Mouse (Mus musculus) small intestine, adult 2 months (tissue): Measurements from ENCODE around the gene Gm36028. TPM values are rescaled to one million over a fixed set of nuclear protein-coding genes. Genes with fewer than 3 reads are reported as not detected.

Experiments
- H3K27ac ChIP-seq: fragments of 200-500 bp; 2 replicates; pipeline ENCODE4 v1.5.1; 2012; ENCODE audit warnings: low read depth, low read length, control low read depth, inconsistent platforms; ENCODE audit not compliant: insufficient read depth
- H3K27me3 ChIP-seq: fragments of 200-500 bp; 2 replicates; pipeline ENCODE4 v1.6.1; 2012; ENCODE audit warnings: mild to moderate bottlenecking, moderate library complexity, low read length, inconsistent platforms; ENCODE audit not compliant: control insufficient read depth, insufficient read depth
- H3K36me3 ChIP-seq: fragments of 200-500 bp; 2 replicates; pipeline ENCODE4 v1.6.1; 2012; ENCODE audit warnings: mild to moderate bottlenecking, low read length, control low read depth, inconsistent platforms; ENCODE audit not compliant: control insufficient read depth, insufficient read depth
- H3K4me1 ChIP-seq: fragments of 200-500 bp; 2 replicates; pipeline ENCODE4 v1.6.1; 2012; ENCODE audit warnings: low read length, inconsistent platforms, mixed read lengths; ENCODE audit not compliant: control insufficient read depth, insufficient read depth, insufficient read length
- H3K4me3 ChIP-seq: fragments of 200-500 bp; 2 replicates; pipeline ENCODE4 v1.5.1; 2012; ENCODE audit warnings: low read depth, mild to moderate bottlenecking, control low read depth, inconsistent platforms, low read length, moderate library complexity
- CTCF ChIP-seq: fragments of 200-500 bp; IDR thresholded peaks from 2 replicates; pipeline ENCODE4 v1.5.1; 2012; ENCODE audit warnings: low read depth, mild to moderate bottlenecking, control low read depth, inconsistent platforms, low read length, moderate library complexity, mixed read lengths; ENCODE audit not compliant: insufficient replicate concordance, insufficient read length; ENCODE audit errors: extremely low read depth
- POLR2A ChIP-seq: fragments of 200-500 bp; IDR thresholded peaks from 2 replicates; pipeline ENCODE4 v1.6.1; 2012; ENCODE audit warnings: low read depth, mild to moderate bottlenecking, control low read depth, inconsistent platforms, low read length, moderate library complexity
- WGBS: fragments of 180-500 bp; shearing (Covaris S2); methylation state at CpG from one replicate; pipeline ENCODE4 v1.1.7; 2018; 5-methylcytosine and 5-hydroxymethylcytosine counted together
- polyA plus RNA-seq: library from polyadenylated mRNA; depleted of rRNA; stranded (reverse); fragments of >200 nt; gene quantifications from 2 replicates; pipeline ENCODE4 v1.2.3, GENCODE M21; 2012

The Gm36028 gene
- polyA plus RNA-seq, 1 experiment, result not detected

DNA sequence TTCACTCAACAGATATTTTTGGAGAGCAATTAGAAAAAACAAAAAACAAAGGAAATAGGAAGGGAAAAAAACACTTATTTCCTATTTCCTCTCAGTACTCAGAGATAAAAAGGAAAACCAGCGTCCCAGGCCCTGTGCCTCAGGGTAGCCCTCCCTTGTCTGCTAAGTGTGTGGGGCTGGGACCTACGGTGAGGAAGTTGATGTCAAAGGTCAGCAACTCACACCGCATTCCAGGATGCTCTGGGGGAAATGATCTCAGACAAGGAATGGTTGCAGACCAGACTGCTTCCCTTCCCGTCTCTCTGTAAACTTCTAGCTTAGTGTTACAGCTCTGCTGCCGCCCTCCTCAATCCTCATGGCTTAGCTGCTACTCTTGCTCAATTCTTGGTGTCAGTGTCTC, 9.6 kb downstream of the Gm36028 start:
- Histone ChIP-seq H3K27me3 (no peaks in the 10 kb centered on the region; the same call in 1 of the 2 replicates), H3K4me1 (no peaks in the 10 kb centered on the region), H3K27ac (no peak overlapping the region), H3K4me3 (no peak overlapping the region), H3K36me3 (no peaks in the 10 kb centered on the region)
- whole genome bisulfite sequencing, result 63% methylated on average over 5 of the region's 5 CpGs
- TF ChIP-seq CTCF (no peak), POLR2A (no peak)

GRCm38 (mm10) chr16:37847081-37847480, 13.9 kb downstream of the Gm36028 start:
- H3K4me1 ChIP-seq, result no peaks in the 10 kb centered on the region; the same call in 1 of the 2 replicates
- H3K4me3 ChIP-seq, result no peak overlapping the region
- no peaks in the 10 kb centered on the region; the same call in 1 of the 2 replicates for H3K27me3 ChIP-seq
- 0 out of 2 replicates have a peak overlapping the region, but pooled peaks have one; percentile 28 for H3K27ac ChIP-seq
- H3K36me3 ChIP-seq, result no peaks in the 10 kb centered on the region
- WGBS, result 91% methylated on average over 3 of the region's 3 CpGs
- TF ChIP-seq CTCF (no peak), POLR2A (no peak)

DNA sequence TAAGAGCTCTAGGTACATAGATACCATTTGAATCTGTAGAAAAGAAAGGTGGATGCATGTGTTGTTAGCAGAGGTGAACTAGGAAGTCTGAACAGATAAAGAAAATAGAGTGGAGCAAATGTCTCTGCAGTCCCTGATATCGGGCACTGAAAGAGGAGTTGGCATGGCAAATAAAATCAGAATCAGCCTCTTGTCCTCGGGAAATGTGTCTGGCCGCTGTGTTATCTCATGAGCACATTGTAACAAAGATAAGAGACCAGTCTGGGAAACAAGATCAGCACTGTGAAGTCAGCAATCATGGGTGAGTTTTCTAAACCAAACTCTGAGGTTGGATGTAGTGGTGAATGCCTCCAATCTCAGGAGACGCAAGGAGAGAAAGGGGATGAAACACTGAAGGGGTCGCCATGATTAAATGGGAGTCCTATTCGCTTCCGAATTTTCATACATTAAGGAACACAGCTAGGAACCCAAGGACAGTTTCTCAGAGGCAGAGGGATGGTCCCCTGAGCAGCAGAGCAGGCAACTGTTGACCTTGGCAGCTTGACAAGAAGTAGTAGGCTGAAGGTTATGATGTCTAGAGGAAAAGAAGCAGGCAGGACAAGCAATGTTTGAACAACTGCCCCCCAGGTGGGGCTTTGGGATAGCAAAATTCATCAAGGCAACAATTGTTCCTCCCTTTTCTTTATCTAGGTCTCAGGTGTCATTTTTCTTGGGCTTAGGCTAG, 15.6 kb downstream of the Gm36028 start:
- 25% methylated on average over 7 of the region's 7 CpGs for WGBS

GRCm38 (mm10) chr16:37843740-37844139, 17.2 kb downstream of the Gm36028 start:
- no peak overlapping the region for H3K27ac ChIP-seq
- WGBS, result 39% methylated on average over 12 of the region's 12 CpGs
- no peak for TF ChIP-seq POLR2A
- H3K4me3 ChIP-seq, result no peak overlapping the region
- no peaks in the 10 kb centered on the region for H3K27me3 ChIP-seq
- H3K4me1 ChIP-seq, result no peaks in the 10 kb centered on the region; the same call in 1 of the 2 replicates
- no peaks in the 10 kb centered on the region for H3K36me3 ChIP-seq

More for the DNA sequence above, 15.6 kb downstream of the Gm36028 start:
- Histone ChIP-seq H3K36me3 (no peaks in the 10 kb centered on the region), H3K4me3 (no peak overlapping the region), H3K27me3 (no peaks in the 10 kb centered on the region; the same call in 1 of the 2 replicates), H3K27ac (no peak overlapping the region), H3K4me1 (no peaks in the 10 kb centered on the region; the same call in 1 of the 2 replicates)
- TF ChIP-seq POLR2A (no peak), CTCF (no peak)

DNA sequence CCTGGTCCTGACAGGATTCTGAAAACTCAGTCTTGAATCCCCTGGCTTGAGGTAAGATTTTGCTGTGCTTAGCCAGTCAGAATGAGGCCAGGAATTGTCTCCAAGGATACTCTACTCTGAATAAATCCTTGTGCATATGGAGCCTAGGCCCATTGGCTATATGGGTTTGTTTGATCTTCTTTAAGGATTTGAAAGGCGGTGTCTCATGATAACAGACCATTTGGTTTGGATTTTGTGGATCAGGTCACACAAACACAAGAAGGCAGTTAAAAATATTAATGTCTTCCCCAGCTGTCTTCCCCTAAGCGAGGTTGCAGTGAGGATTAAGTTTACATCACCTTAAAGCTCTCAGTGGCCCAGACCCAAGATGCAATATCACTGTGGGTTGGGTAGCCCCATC, 18.5 kb downstream of the Gm36028 start:
- 87% methylated on average over 2 of the region's 2 CpGs for whole genome bisulfite sequencing
- Histone ChIP-seq H3K27ac (no peak overlapping the region), H3K4me1 (no peaks in the 10 kb centered on the region; the same call in 1 of the 2 replicates)

DNA sequence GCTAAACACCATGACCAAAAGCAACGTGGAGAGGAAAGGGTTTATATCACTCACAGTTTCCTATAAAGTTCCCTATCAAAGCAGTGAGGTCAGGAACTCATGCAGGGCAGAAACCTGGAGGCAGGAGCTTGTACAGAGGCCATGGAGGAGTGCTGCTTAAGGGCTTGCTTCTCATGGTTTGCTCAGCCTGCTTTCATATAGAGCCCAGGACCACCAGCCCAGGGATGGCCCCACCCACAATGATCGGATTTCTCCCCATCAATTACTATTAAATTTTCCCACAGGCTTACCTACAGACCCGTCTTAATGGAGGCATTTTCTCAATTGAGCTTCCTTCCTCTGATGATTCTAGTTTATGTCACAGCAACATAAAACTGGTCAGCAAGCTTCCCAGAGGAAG, 23.4 kb downstream of the Gm36028 start:
- Histone ChIP-seq H3K27ac (no peak overlapping the region), H3K36me3 (no peaks in the 10 kb centered on the region), H3K27me3 (no peaks in the 10 kb centered on the region), H3K4me1 (peaks cover 6% of the 10 kb centered on the region; the same call in 1 of the 2 replicates), H3K4me3 (no peak overlapping the region)
- TF ChIP-seq POLR2A (no peak), CTCF (no peak)
- WGBS, result 70% methylated on average over 3 of the region's 3 CpGs

More for the DNA sequence above, 18.5 kb downstream of the Gm36028 start:
- Histone ChIP-seq H3K4me3 (no peak overlapping the region), H3K27me3 (no peaks in the 10 kb centered on the region), H3K36me3 (no peaks in the 10 kb centered on the region)
- TF ChIP-seq POLR2A (no peak), CTCF (no peak)

GRCm38 (mm10) chr16:37831041-37831440, 29.9 kb downstream of the Gm36028 start:
- no peak for TF ChIP-seq CTCF
- TF ChIP-seq POLR2A, result no peak
- Histone ChIP-seq H3K4me1 (peaks cover 6% of the 10 kb centered on the region; the same call in 1 of the 2 replicates), H3K4me3 (no peak overlapping the region), H3K27ac (no peak overlapping the region), H3K27me3 (no peaks in the 10 kb centered on the region), H3K36me3 (no peaks in the 10 kb centered on the region)
- 79% methylated on average over 7 of the region's 7 CpGs for WGBS
